Mouse (Mus musculus) forebrain, embryonic 16.5 days (tissue): ENCODE measurements at regions not wholly inside any gene's neighbourhood (a gene's known extent, or its start where the extent isn't known, plus 50 kb on each side); places are given as distances from the start of the nearest gene placed in this dataset.
A peak's percentile ranks its signal among the peaks of the same experiment; 100 is the strongest.

Source experiments
- ATAC-seq: fragments of 200-750 bp; cut with Nextera tagmentation; 2 replicates; pipeline ENCODE4 v1.8.0; 2017; ENCODE audit warnings: mild to moderate bottlenecking, moderate library complexity
- H3K27ac ChIP-seq: fragments of 300-500 bp; sonication (generic); 2 replicates; pipeline ENCODE4 v1.5.1; 2014; ENCODE audit warnings: low read length, control low read depth
- H3K27me3 ChIP-seq: fragments of 300-500 bp; sonication (generic); replicated peaks from 2 replicates; pipeline ENCODE4 v1.6.1; 2014; ENCODE audit warnings: low read length; ENCODE audit not compliant: control insufficient read depth, insufficient read depth
- H3K36me3 ChIP-seq: fragments of 300-500 bp; sonication (generic); 2 replicates; pipeline ENCODE4 v1.6.1; 2014; ENCODE audit not compliant: control insufficient read depth, insufficient read depth
- H3K4me1 ChIP-seq: fragments of 300-500 bp; sonication (generic); replicated peaks from 2 replicates; pipeline ENCODE4 v1.6.1; 2014; ENCODE audit warnings: low read length; ENCODE audit not compliant: control insufficient read depth, insufficient read depth
- H3K4me2 ChIP-seq: fragments of 300-500 bp; sonication (generic); 2 replicates; pipeline ENCODE4 v1.6.1; 2014; ENCODE audit warnings: mild to moderate bottlenecking, low read length, control low read depth
- H3K4me3 ChIP-seq: fragments of 300-500 bp; sonication (generic); replicated peaks from 2 replicates; pipeline ENCODE4 v1.5.1; 2014; ENCODE audit warnings: mild to moderate bottlenecking, low read length, control low read depth
- H3K9ac ChIP-seq: fragments of 300-500 bp; sonication (generic); replicated peaks from 2 replicates; pipeline ENCODE4 v1.6.1; 2014; ENCODE audit warnings: low read depth, low read length, control low read depth
- H3K9me3 ChIP-seq: fragments of 300-500 bp; sonication (generic); 2 replicates; pipeline ENCODE4 v1.6.1; 2016; ENCODE audit warnings: low read length; ENCODE audit not compliant: control insufficient read depth
- WGBS: fragments of 180-500 bp; shearing (Covaris S2); extraction: QIAGEN DNeasy Blood & Tissue Kit; methylation state at CpG from one replicate; pipeline ENCODE4 v1.1.7; 2014; 5-methylcytosine and 5-hydroxymethylcytosine counted together

DNA sequence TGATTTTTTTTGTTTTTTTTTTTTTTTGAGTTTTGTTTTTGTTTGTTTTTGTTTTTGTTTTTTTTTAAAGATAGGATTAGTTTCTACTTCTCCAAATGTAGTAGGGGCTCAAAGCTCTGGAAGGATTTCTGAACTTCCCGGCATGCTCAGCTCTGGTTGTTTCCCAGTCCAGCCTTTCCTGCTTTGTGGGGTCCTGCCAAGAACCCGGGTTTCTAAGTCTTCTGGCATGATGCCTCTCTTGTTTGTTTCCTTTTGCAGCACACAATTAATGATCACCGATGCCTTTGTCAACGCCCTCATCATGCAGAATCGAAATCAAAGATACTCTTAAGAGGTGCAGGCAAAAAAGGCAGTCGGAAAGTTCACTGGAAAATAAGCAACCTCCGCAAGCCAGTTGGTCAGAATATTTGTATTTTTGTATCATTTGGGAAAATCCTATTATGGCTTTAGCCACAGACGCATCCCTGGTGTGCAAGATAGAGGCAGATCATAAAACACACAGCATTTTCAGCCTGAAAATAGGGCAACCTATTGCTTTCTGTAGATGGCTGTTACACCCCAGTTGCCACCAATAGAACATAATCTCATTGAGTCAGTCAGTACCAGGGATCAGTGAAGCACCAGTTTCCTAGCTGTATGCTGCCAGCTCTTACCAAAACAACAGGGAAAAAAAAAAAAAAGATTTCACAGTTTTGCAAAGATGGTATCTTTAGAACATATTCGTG lies 526.6 kb downstream of the Ofcc1 start:
- no peak overlapping the region for H3K9ac ChIP-seq
- ATAC-seq, result peak; percentile 79
- no peaks in the 10 kb centered on the region for H3K9me3 ChIP-seq
- peak overlapping the region; percentile 44 for H3K4me2 ChIP-seq
- no peaks in the 10 kb centered on the region for H3K36me3 ChIP-seq
- H3K27me3 ChIP-seq, result no peaks in the 10 kb centered on the region
- H3K4me1 ChIP-seq, result peaks cover 7% of the 10 kb centered on the region
- H3K4me3 ChIP-seq, result peak overlapping the region; percentile 0; the same call in 1 of the 2 replicates
- H3K27ac ChIP-seq, result no peak overlapping the region
- WGBS, result 24% methylated on average over 9 of the region's 9 CpGs

GRCm38 (mm10) chr13:39823965-39824555 lies 537.2 kb downstream of the Ofcc1 start:
- Histone ChIP-seq H3K4me2 (peak overlapping the region; percentile 61), H3K9ac (peak overlapping the region; percentile 54), H3K27me3 (no peaks in the 10 kb centered on the region), H3K4me1 (peaks cover 15% of the 10 kb centered on the region), H3K4me3 (peak overlapping the region; percentile 43), H3K9me3 (no peaks in the 10 kb centered on the region), H3K27ac (peak overlapping the region; percentile 37), H3K36me3 (no peaks in the 10 kb centered on the region)
- WGBS, result 3% methylated on average over 20 of the region's 20 CpGs
- peak; percentile 81 for ATAC-seq

GRCm38 (mm10) chr13:39823346-39823954 lies 537.8 kb downstream of the Ofcc1 start:
- Histone ChIP-seq H3K9ac (peak overlapping the region; percentile 54), H3K4me1 (peaks cover 15% of the 10 kb centered on the region), H3K27ac (peak overlapping the region; percentile 37), H3K27me3 (no peaks in the 10 kb centered on the region), H3K4me2 (peak overlapping the region; percentile 61), H3K9me3 (no peaks in the 10 kb centered on the region), H3K36me3 (no peaks in the 10 kb centered on the region), H3K4me3 (peak overlapping the region; percentile 43)
- 9% methylated on average over 15 of the region's 15 CpGs for WGBS
- ATAC-seq, result peak; percentile 89

DNA sequence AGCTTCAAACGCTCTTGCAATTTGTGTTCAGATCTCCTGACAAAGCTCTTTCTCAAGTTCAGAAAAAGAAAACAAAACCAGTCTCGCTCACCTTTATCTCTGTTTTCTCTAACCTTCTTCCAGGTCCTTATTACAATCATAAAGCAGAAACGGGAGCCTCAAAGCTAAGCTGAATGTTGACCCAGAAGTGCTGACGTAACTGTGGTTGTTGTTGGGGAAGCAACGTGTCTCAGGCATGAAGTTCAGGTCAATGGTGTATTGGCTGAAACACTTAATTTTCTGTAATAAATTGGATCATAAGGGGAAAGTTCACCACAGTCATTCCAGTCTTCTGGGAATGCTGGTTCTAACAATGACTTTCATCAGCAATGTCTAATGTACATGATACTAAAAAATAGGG lies 586.7 kb downstream of the Ofcc1 start:
- Histone ChIP-seq H3K9ac (no peak overlapping the region), H3K27me3 (no peaks in the 10 kb centered on the region)
- WGBS, result 39% methylated on average over 5 of the region's 5 CpGs

GRCm38 (mm10) chr13:39774111-39774510 lies 587.1 kb downstream of the Ofcc1 start:
- 35% methylated on average over 8 of the region's 8 CpGs for WGBS
- Histone ChIP-seq H3K4me2 (peak overlapping the region; percentile 28), H3K9ac (no peak overlapping the region), H3K9me3 (no peaks in the 10 kb centered on the region), H3K4me1 (no peaks in the 10 kb centered on the region), H3K27ac (no peak overlapping the region), H3K36me3 (no peaks in the 10 kb centered on the region), H3K4me3 (0 out of 2 replicates have a peak overlapping the region, but pooled peaks have one; percentile 11), H3K27me3 (no peaks in the 10 kb centered on the region)
- ATAC-seq, result peak; percentile 83; the same call in 1 of the 2 replicates

More for the DNA sequence above, 586.7 kb downstream of the Ofcc1 start:
- H3K4me3 ChIP-seq, result no peak overlapping the region
- ATAC-seq, result no peak
- no peaks in the 10 kb centered on the region for H3K36me3 ChIP-seq
- H3K4me2 ChIP-seq, result peak overlapping the region; percentile 28
- H3K4me1 ChIP-seq, result no peaks in the 10 kb centered on the region
- no peaks in the 10 kb centered on the region for H3K9me3 ChIP-seq
- H3K27ac ChIP-seq, result no peak overlapping the region

- no peaks in the 10 kb centered on the region for H3K27me3 ChIP-seq
- H3K4me2 ChIP-seq, result no peak overlapping the region
- no peak overlapping the region for H3K9ac ChIP-seq
- no peak overlapping the region for H3K4me3 ChIP-seq
- no peaks in the 10 kb centered on the region for H3K36me3 ChIP-seq
- no peak for ATAC-seq
- no peaks in the 10 kb centered on the region for H3K9me3 ChIP-seq
- no peaks in the 10 kb centered on the region for H3K4me1 ChIP-seq
- 59% methylated on average over 4 of the region's 4 CpGs for WGBS
- H3K27ac ChIP-seq, result no peak overlapping the region
Measured at GRCm38 (mm10) chr13:39769228-39769627, 592.0 kb downstream of the Ofcc1 start.

DNA sequence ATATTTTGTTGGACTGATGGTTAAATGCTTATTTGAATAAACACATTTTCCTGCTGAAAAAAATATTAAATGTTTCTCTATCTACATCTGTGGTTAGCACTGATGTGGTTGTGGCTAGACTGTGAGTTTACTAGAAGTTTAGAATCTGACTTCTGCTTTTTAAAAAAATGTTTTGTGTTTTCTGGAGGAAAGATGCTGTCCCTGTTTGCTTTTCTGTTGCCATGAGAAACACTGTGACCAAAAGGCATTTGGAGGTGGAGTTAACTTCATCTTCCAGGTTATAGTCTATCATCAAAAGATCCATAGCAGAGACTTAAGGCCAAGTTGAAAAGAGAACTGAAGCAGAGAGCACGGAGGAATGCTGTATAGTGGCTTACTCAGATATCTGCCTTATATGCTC lies 594.4 kb downstream of the Ofcc1 start:
- H3K9ac ChIP-seq, result no peak overlapping the region
- no peaks in the 10 kb centered on the region for H3K36me3 ChIP-seq
- no peaks in the 10 kb centered on the region for H3K9me3 ChIP-seq
- H3K27me3 ChIP-seq, result no peaks in the 10 kb centered on the region
- H3K4me2 ChIP-seq, result no peak overlapping the region
- H3K27ac ChIP-seq, result no peak overlapping the region
- no peak overlapping the region for H3K4me3 ChIP-seq
- no peak for ATAC-seq
- no peaks in the 10 kb centered on the region for H3K4me1 ChIP-seq
- 86% methylated on average over 1 of the region's 1 CpGs for WGBS
